Mouse (Mus musculus): ENCODE measurements around the gene S100a4.
A peak's percentile ranks its signal among the peaks of the same experiment; 100 is the strongest.

Gene S100a4

GRCm38 (mm10) chr3:90600458-90601195, 2.9 kb upstream of the S100a4 start:
- no peak for DNase-seq

GRCm38 (mm10) chr3:90601486-90602110, 2.0 kb upstream of the S100a4 start, which contains the start of gene Gm42674:
Gm42674 (plus strand) TSS chr3:90601904.
- no peak for DNase-seq

- DNase-seq = no peak
Observed at GRCm38 (mm10) chr3:90604416-90604815, 845 bp downstream of the S100a4 start.

- DNase-seq = no peak
Observed at GRCm38 (mm10) chr3:90605049-90605448, 1.5 kb downstream of the S100a4 start.

GRCm38 (mm10) chr3:90605736-90606135, 2.2 kb downstream of the S100a4 start:
- no peak for DNase-seq

GRCm38 (mm10) chr3:90606185-90606584, 2.6 kb downstream of the S100a4 start:
- DNase-seq = no peak

- no peak for DNase-seq
Observed at GRCm38 (mm10) chr3:90607361-90607760, 3.8 kb downstream of the S100a4 start.

- no peak for DNase-seq
Observed at GRCm38 (mm10) chr3:90608223-90608622, 4.7 kb downstream of the S100a4 start, which contains the start of gene S100a5. S100a5 (plus strand) TSS chr3:90608523.

- no peak for DNase-seq
Observed at GRCm38 (mm10) chr3:90609102-90609501, 5.5 kb downstream of the S100a4 start.

GRCm38 (mm10) chr3:90611494-90611893, 7.9 kb downstream of the S100a4 start:
- no peak for DNase-seq

- DNase-seq = no peak
Observed at GRCm38 (mm10) chr3:90612061-90612460, 8.5 kb downstream of the S100a4 start.

GRCm38 (mm10) chr3:90612728-90613291, 9.2 kb downstream of the S100a4 start, which contains the start of gene S100a6:
S100a6 (plus strand) TSS chr3:90612882.
- DNase-seq = peak in 1 of 2 experiments; percentile 53

GRCm38 (mm10) chr3:90613461-90614147, 10.0 kb downstream of the S100a4 start:
- DNase-seq = no peak

GRCm38 (mm10) chr3:90614148-90614530, 10.6 kb downstream of the S100a4 start:
- DNase-seq = no peak

GRCm38 (mm10) chr3:90614611-90615251, 11.2 kb downstream of the S100a4 start:
- no peak for DNase-seq

- DNase-seq = peak; percentile 17 to 59
Observed at GRCm38 (mm10) chr3:90615415-90615814, 11.8 kb downstream of the S100a4 start.

GRCm38 (mm10) chr3:90615911-90616310, 12.3 kb downstream of the S100a4 start:
- no peak for DNase-seq

- no peak for DNase-seq
Observed at GRCm38 (mm10) chr3:90617586-90617985, 14.0 kb downstream of the S100a4 start.

GRCm38 (mm10) chr3:90621552-90621951, 18.0 kb downstream of the S100a4 start:
- DNase-seq = no peak

- peak in 1 of 2 experiments; percentile 29 for DNase-seq
Observed at GRCm38 (mm10) chr3:90623435-90624071, 20.0 kb downstream of the S100a4 start.

GRCm38 (mm10) chr3:90625496-90625895, 21.9 kb downstream of the S100a4 start:
- no peak for DNase-seq
